Mouse (Mus musculus) neutrophil, adult 5-6 weeks (primary cell): ENCODE data around the gene Cep126. TPM values are rescaled to one million over a fixed set of nuclear protein-coding genes. Genes with fewer than 3 reads are reported as not detected.
A peak's percentile ranks its signal among the peaks of the same experiment; 100 is the strongest.

ENCODE experiments used
- ATAC-seq: fragments of 151-379, 151-347 bp; 2 replicates; pipeline ENCODE4 v1.8.0; 2017; ENCODE audit warnings: mild to moderate bottlenecking, moderate TSS enrichment; ENCODE audit not compliant: insufficient number of reproducible peaks, poor library complexity, low FRiP score, severe bottlenecking; ENCODE audit errors: extremely low read depth
- total RNA-seq: library from RNA; stranded (forward); fragments of 200-1000 nt; gene quantifications from 2 replicates; pipeline ENCODE4 v1.2.3, GENCODE M21; 2017

Cep126 gene
- total RNA-seq: 0.49 TPM in 1 of 2 replicates, not detected in the other

DNA sequence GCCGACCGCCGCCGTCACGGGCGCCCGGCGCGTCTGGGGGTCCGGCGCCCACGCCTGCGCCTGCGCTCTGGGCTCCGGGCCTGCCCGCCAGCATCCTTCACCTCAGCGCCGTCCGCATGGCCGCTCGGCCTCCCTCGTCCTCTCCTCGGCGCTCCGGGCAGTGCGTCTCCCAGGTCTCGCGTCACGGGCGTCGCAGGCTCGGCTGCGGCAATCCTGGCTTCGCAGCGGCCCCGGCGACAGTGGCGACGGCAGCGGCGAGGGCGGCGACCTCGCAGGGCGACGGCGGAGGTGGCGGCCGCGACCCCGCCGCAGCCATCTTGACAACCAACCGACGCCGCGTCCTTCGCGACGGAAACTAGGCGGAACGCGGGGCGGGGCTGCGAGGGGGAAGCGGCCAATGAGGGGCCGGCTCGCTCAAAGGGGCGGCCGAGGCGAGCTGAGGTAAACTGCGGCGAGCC lies at the start of gene Cep126:
Gene Cep126, minus strand, starts transcription at position 178 of the 458 bp plus-strand sequence.
- peak; percentile 33; the same call in 1 of the 2 replicates for ATAC-seq

- no peak for ATAC-seq
Observed at GRCm38 (mm10) chr9:8179554-8179953, 45.5 kb upstream of the Cep126 start.

GRCm38 (mm10) chr9:8177099-8177498 lies 43.0 kb upstream of the Cep126 start:
- no peak for ATAC-seq

- ATAC-seq: no peak
Observed at GRCm38 (mm10) chr9:8157011-8157410, 22.9 kb upstream of the Cep126 start.

GRCm38 (mm10) chr9:8139501-8139900 lies 5.4 kb upstream of the Cep126 start:
- ATAC-seq: no peak

- no peak for ATAC-seq
Observed at GRCm38 (mm10) chr9:8133586-8134115, 443 bp downstream of the Cep126 start.

DNA sequence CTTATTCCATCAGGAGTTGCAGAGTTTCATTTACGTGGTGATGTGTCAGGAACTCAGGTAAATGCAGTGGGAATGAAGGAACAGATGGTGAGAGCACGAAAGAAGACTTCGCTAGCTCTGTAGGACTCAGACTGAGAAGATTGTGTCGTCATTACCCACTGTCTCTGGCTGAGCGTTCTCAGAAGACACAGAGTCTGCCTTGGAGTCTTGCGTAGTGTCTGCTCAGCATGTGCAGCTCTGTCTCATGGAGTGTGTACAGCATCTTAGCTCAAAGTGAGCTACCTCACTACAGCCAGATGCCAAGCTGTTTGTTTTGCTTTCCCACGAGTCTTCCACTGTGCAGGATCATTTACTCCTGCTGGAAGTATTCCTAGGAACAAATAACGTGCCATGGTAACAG lies 10.6 kb downstream of the Cep126 start:
- ATAC-seq: no peak

- no peak for ATAC-seq
Observed at GRCm38 (mm10) chr9:8114516-8114915, 19.6 kb downstream of the Cep126 start.

GRCm38 (mm10) chr9:8103050-8103449 lies 31.0 kb downstream of the Cep126 start:
- ATAC-seq: no peak

DNA sequence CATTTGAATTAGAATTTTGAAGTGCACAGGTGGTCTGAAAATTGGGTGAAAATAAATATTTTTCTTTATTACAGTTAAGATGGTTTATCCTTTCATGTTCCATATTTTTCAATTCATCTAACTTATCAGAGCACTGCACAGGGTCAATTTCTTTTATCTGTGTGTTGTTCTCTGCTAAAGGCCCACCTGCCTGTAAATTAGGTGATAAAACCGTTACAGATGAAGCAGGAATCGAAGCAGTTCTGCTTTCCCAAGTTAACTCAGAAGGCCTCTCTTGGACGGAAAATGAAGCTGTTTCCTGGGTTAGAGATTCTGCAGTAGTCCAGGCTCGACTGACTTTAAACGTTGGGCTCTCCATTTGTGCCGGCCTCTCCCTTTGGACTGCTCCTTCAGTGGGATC lies 33.1 kb downstream of the Cep126 start:
- no peak for ATAC-seq

DNA sequence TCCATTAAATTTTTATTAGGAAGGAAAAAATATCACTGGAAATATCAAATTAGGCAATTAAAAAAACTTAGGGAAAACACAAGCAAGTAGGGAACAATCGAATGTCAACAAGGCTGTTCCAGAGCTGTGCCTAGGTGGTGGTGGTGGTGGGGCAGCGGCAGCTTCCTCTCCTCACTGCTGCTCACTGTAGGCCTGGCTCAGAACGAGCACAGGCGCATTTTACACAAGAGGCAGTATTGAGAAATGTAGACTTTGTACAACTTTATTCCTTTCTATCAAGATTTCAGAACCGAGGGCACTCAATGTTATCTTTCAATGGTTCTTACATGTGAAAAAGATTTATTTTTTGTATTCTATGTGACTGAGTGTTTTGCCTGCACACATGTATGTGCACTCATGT lies 55.2 kb downstream of the Cep126 start:
- no peak for ATAC-seq

GRCm38 (mm10) chr9:8074345-8074744 lies 59.7 kb downstream of the Cep126 start:
- ATAC-seq: no peak

DNA sequence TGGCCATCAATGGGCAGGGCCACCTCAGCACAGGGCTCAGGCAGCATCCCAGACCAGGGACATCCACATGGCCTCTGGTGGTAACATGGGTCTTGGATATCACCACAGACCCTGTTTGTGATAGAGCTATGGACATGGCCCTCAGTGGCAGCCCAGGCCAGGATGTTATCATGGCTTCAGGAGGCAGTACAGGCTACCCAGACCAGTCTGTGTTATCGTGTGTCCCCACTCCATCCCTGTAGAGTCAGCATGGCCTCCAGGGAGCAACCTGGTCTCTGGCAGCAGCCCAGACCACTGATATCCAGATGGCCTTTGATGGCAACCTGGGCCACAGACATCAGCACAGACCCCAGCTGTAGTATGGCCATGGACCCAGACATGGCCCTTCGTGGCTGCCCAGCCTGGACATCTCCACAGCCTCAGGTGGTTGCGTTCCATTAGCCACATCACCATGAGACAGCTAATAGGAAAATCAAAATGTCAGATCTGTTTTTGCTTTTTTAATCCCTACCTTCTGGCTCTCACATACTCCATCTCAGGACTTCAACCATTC lies 60.8 kb downstream of the Cep126 start:
- ATAC-seq: no peak

GRCm38 (mm10) chr9:8059636-8060035 lies 74.5 kb downstream of the Cep126 start:
- no peak for ATAC-seq

DNA sequence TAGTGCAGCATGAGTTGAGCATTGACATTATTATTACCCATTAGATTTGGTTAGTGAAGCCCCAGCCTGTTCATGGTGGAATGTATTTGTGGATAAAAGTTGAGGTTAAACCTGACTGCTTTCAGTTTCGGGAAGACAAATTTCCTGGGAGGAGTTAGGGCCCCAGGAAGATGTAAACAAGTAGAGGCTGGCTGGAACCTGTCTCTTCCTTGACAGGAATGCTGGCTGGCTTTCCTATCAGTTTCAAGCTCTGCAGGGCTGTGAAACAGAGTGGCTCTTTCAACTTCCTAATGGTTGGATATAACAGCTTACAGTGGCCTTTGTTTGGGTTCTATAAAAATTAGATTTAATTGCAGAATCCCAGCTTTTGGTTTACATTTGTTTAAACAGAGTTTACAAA lies 79.3 kb downstream of the Cep126 start:
- ATAC-seq: no peak

DNA sequence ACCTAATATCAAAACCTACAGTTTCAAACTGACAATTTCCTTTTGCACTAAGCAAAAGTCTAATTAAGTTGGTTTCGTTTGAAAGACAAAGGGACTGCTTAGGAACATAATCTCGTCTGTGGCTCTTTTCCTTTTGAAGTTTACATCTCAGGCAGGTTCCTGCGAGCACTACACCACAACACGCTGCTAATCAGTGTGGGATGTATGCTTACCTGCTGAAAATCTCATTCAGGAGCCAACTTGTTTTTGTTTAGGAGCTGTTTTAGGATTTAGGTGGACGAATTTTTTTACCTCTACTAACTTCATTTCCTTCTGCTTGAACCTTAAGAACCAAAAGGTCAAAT lies 91.1 kb downstream of the Cep126 start:
- ATAC-seq: no peak

DNA sequence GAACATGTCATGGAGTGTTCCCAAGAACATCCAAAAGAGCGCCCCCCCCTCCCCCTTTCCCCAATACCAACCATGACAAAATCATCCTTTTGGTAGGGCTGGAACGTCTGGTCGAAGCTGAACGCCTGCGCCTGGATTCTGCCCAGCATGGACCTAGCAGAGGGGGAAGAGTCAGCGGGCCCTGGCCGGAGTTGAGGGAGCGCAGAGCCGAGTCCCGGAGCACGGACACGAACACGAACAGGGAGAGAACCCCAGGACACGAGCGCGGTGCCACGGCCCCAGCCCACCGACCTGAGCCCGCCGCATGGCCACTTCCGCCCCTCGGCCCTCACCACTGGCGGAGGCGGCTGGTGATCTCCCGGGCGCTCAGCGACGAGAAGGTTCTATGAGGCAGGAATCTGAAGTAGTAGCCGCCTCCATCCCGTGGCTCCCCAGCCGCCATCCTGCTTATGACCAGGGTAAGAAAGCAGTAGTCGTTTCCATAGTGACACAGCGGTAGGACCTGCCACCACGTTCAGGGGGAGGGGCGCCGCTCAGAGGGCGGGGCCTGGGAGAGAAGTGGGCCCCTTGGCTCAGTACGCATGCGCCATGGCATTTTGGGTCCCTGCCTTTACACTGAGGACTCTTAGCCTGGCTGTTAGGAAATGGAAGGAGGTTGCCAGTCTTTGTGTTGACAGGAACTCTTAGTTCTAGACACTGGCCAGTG lies 91.6 kb downstream of the Cep126 start, which contains the start of gene Cfap300:
Gene Cfap300, minus strand, starts transcription at position 486 of the 706 bp plus-strand sequence.
- peak; percentile 77 for ATAC-seq

- no peak for ATAC-seq
Observed at GRCm38 (mm10) chr9:8035546-8035945, 98.5 kb downstream of the Cep126 start.

DNA sequence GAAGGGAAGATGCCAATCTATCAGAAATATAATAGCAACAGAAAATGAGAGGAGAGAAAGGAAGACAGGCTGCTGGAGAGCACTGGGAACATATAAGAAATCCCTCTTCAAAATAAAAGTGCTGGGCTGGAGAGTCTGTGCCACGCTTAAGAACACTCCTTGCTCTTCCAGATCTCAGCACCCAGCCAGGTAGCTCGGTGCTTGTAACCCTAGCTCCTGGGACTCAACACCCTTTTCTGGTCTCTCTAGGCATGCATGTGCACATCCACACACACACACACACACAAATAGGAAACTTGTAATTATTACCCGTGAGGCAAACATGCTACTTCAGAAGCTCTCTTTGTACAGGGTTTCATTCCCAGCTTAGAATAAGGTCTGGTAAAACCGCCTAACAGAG lies 99.0 kb downstream of the Cep126 start:
- ATAC-seq: no peak

DNA sequence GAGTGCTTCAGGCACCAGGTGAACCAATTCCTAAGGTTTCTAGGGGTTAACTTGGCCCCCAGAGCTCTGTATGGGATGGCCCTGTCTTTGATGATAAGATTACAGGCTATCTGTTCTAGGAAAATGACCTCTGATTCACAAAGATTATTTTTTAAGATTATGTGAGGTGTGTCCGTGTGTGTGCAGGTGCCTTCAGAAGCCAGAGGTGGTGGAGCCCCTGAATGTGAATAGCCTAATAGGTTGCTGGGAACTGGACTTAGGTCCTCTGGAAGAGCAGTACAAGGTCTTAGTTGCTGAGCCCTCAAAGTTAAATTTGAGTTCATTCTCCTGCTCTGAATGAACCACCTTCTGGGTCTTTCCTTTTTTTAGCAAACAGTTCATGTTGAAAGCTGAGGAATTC lies 100.0 kb downstream of the Cep126 start:
- no peak for ATAC-seq
